Mouse (Mus musculus): ENCODE measurements around the gene Disc1. TPM values are rescaled to one million over a fixed set of nuclear protein-coding genes. Genes with fewer than 3 reads are reported as not detected.

Disc1 gene
- polyA plus RNA-seq, 1 experiment: 1.8 TPM

- Histone ChIP-seq H3K27ac (ENCODE audit: insufficient read depth, low read length) (no peak overlapping the region), H3K27me3 (ENCODE audit: control insufficient read depth, insufficient read depth, low read length) (no peaks in the 10 kb centered on the region), H3K4me1 (ENCODE audit: control insufficient read depth, insufficient read depth, insufficient read length) (no peaks in the 10 kb centered on the region; the same call in 1 of the 2 replicates), H3K36me3 (ENCODE audit: control insufficient read depth, insufficient read depth, low read length) (no peaks in the 10 kb centered on the region), H3K4me3 (ENCODE audit: extremely low read depth, insufficient read depth, insufficient read length) (no peak overlapping the region)
- TF ChIP-seq POLR2A (IDR thresholded peaks at IDR 0.05; ENCODE audit: low read depth, low read length) (no peak), CTCF (IDR thresholded peaks at IDR 0.05; ENCODE audit: extremely low read depth, insufficient read depth, insufficient read length, insufficient replicate concordance) (no peak)
- 84% methylated on average over 13 of the region's 13 CpGs for WGBS
- no peak for DNase-seq (ENCODE audit: low read depth in 1 of 2, low spot score in 2 of 2)
Measured at GRCm38 (mm10) chr8:125212619-125213167, 158.7 kb downstream of the Disc1 start.

- no peaks in the 10 kb centered on the region for H3K36me3 ChIP-seq (ENCODE audit: control insufficient read depth, insufficient read depth, low read length)
- H3K4me1 ChIP-seq (ENCODE audit: control insufficient read depth, insufficient read depth, insufficient read length): no peaks in the 10 kb centered on the region; the same call in 1 of the 2 replicates
- no peaks in the 10 kb centered on the region for H3K27me3 ChIP-seq (ENCODE audit: control insufficient read depth, insufficient read depth, low read length)
- TF ChIP-seq POLR2A (IDR thresholded peaks at IDR 0.05; ENCODE audit: low read depth, low read length): no peak
- TF ChIP-seq CTCF (IDR thresholded peaks at IDR 0.05; ENCODE audit: extremely low read depth, insufficient read depth, insufficient read length, insufficient replicate concordance): no peak
- no peak for DNase-seq (ENCODE audit: low read depth in 1 of 2, low spot score in 2 of 2)
- H3K27ac ChIP-seq (ENCODE audit: insufficient read depth, low read length): no peak overlapping the region
- WGBS: 88% methylated on average over 12 of the region's 12 CpGs
- no peak overlapping the region for H3K4me3 ChIP-seq (ENCODE audit: extremely low read depth, insufficient read depth, insufficient read length)
Measured at GRCm38 (mm10) chr8:125217902-125218581, 164.0 kb downstream of the Disc1 start.

GRCm38 (mm10) chr8:125218669-125219068 is 164.7 kb downstream of the Disc1 start:
- Histone ChIP-seq H3K36me3 (ENCODE audit: control insufficient read depth, insufficient read depth, low read length) (no peaks in the 10 kb centered on the region), H3K27me3 (ENCODE audit: control insufficient read depth, insufficient read depth, low read length) (no peaks in the 10 kb centered on the region), H3K4me3 (ENCODE audit: extremely low read depth, insufficient read depth, insufficient read length) (no peak overlapping the region), H3K4me1 (ENCODE audit: control insufficient read depth, insufficient read depth, insufficient read length) (no peaks in the 10 kb centered on the region), H3K27ac (ENCODE audit: insufficient read depth, low read length) (no peak overlapping the region)
- no peak for DNase-seq (ENCODE audit: low read depth in 1 of 2, low spot score in 2 of 2)
- WGBS: 91% methylated on average over 4 of the region's 4 CpGs
- TF ChIP-seq POLR2A (IDR thresholded peaks at IDR 0.05; ENCODE audit: low read depth, low read length) (no peak), CTCF (IDR thresholded peaks at IDR 0.05; ENCODE audit: extremely low read depth, insufficient read depth, insufficient read length, insufficient replicate concordance) (no peak)

- 92% methylated on average over 5 of the region's 5 CpGs for WGBS
- TF ChIP-seq POLR2A (IDR thresholded peaks at IDR 0.05; ENCODE audit: low read depth, low read length): no peak
- no peak for TF ChIP-seq CTCF (IDR thresholded peaks at IDR 0.05; ENCODE audit: extremely low read depth, insufficient read depth, insufficient read length, insufficient replicate concordance)
- Histone ChIP-seq H3K27ac (ENCODE audit: insufficient read depth, low read length) (no peak overlapping the region), H3K4me3 (ENCODE audit: extremely low read depth, insufficient read depth, insufficient read length) (no peak overlapping the region), H3K36me3 (ENCODE audit: control insufficient read depth, insufficient read depth, low read length) (no peaks in the 10 kb centered on the region), H3K4me1 (ENCODE audit: control insufficient read depth, insufficient read depth, insufficient read length) (peaks cover 12% of the 10 kb centered on the region; the same call in 1 of the 2 replicates), H3K27me3 (ENCODE audit: control insufficient read depth, insufficient read depth, low read length) (no peaks in the 10 kb centered on the region)
- no peak for DNase-seq (ENCODE audit: low read depth in 1 of 2, low spot score in 2 of 2)
Measured at GRCm38 (mm10) chr8:125220608-125221007, 166.6 kb downstream of the Disc1 start.

- no peaks in the 10 kb centered on the region for H3K27me3 ChIP-seq (ENCODE audit: control insufficient read depth, insufficient read depth, low read length)
- no peaks in the 10 kb centered on the region for H3K36me3 ChIP-seq (ENCODE audit: control insufficient read depth, insufficient read depth, low read length)
- no peak overlapping the region for H3K4me3 ChIP-seq (ENCODE audit: extremely low read depth, insufficient read depth, insufficient read length)
- WGBS: 89% methylated on average over 4 of the region's 4 CpGs
- TF ChIP-seq CTCF (IDR thresholded peaks at IDR 0.05; ENCODE audit: extremely low read depth, insufficient read depth, insufficient read length, insufficient replicate concordance) (no peak), POLR2A (IDR thresholded peaks at IDR 0.05; ENCODE audit: low read depth, low read length) (no peak)
- no peak for DNase-seq (ENCODE audit: low read depth in 1 of 2, low spot score in 2 of 2)
- H3K27ac ChIP-seq (ENCODE audit: insufficient read depth, low read length): no peak overlapping the region
- peaks cover 14% of the 10 kb centered on the region; the same call in 1 of the 2 replicates for H3K4me1 ChIP-seq (ENCODE audit: control insufficient read depth, insufficient read depth, insufficient read length)
Measured at GRCm38 (mm10) chr8:125221062-125221461, 167.1 kb downstream of the Disc1 start.

GRCm38 (mm10) chr8:125223031-125223753 is 169.2 kb downstream of the Disc1 start:
- TF ChIP-seq CTCF (IDR thresholded peaks at IDR 0.05; ENCODE audit: extremely low read depth, insufficient read depth, insufficient read length, insufficient replicate concordance) (no peak), POLR2A (IDR thresholded peaks at IDR 0.05; ENCODE audit: low read depth, low read length) (no peak)
- Histone ChIP-seq H3K36me3 (ENCODE audit: control insufficient read depth, insufficient read depth, low read length) (no peaks in the 10 kb centered on the region), H3K27ac (ENCODE audit: insufficient read depth, low read length) (no peak overlapping the region), H3K27me3 (ENCODE audit: control insufficient read depth, insufficient read depth, low read length) (no peaks in the 10 kb centered on the region), H3K4me3 (ENCODE audit: extremely low read depth, insufficient read depth, insufficient read length) (no peak overlapping the region), H3K4me1 (ENCODE audit: control insufficient read depth, insufficient read depth, insufficient read length) (peaks cover 22% of the 10 kb centered on the region; the same call in 1 of the 2 replicates)
- no peak for DNase-seq (ENCODE audit: low read depth in 1 of 2, low spot score in 2 of 2)
- WGBS: 87% methylated on average over 10 of the region's 10 CpGs
